In the genomic region with DNA sequence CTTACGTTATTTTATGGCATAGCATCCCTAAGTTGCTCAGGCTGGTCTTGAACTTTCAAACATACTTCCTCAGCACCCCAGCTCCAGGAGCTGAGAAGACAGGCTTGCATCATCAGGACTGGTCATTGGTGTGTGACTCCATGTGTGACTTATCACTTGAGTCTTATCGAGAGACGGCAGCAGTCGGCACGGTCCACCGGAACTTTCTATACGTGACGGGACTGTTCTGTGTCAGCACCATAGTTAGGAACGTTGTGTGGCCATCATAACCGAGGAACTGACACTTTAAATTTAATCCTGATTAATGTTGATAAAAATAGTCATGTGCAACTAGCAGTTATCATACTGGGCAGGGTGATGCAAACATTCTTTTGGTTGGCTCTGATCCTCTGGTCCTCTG, we compare ENCODE assay signal across 1 mouse cellular context.
TF ChIP-seq lines count a peak whose summit lies in the region.

No protein-coding gene starts in this region.

TF ChIP-seq in MEL, 35 proteins besides CTCF, POLR2A, EP300 and RAD21 (continued from another document):
- peak; percentile 27; the same call in 1 of the 2 replicates for TF ChIP-seq MYB (IDR thresholded peaks at IDR 0.05; ENCODE audit: low read depth, low read length)
- TF ChIP-seq GATA1 (IDR thresholded peaks at IDR 0.05; ENCODE audit: low read depth, low read length): peak; percentile 27
- no peak for TF ChIP-seq USF2 (IDR thresholded peaks at IDR 0.05; ENCODE audit: borderline replicate concordance in 1 of 2, insufficient read depth in 1 of 2, low read depth in 1 of 2, low read length in 2 of 2)
- TF ChIP-seq ZKSCAN1 (IDR thresholded peaks at IDR 0.05; ENCODE audit: low read depth, low read length): no peak
- TF ChIP-seq SIN3A (IDR thresholded peaks at IDR 0.05; ENCODE audit: low read length): peak; percentile 69
- TF ChIP-seq RCOR1 (IDR thresholded peaks at IDR 0.05; ENCODE audit: low read depth, low read length): no peak
- no peak for TF ChIP-seq ELF1 (IDR thresholded peaks at IDR 0.05; ENCODE audit: low read depth, low read length)
- no peak for TF ChIP-seq POLR2AphosphoS5 (IDR thresholded peaks at IDR 0.05; ENCODE audit: borderline replicate concordance, low read depth, low read length)
- TF ChIP-seq KAT2A (conservative IDR thresholded peaks at IDR 0.05; ENCODE audit: low read depth, low read length): no peak
- TF ChIP-seq BHLHE40 (IDR thresholded peaks at IDR 0.05; ENCODE audit: borderline replicate concordance, low read depth, low read length): peak; percentile 86
- TF ChIP-seq NRF1 (IDR thresholded peaks at IDR 0.05; ENCODE audit: insufficient read depth, low read depth, low read length, poor library complexity, severe bottlenecking): no peak
- no peak for TF ChIP-seq MAZ (IDR thresholded peaks at IDR 0.05; ENCODE audit: low read depth, low read length)
- no peak for TF ChIP-seq CHD2 (IDR thresholded peaks at IDR 0.05; ENCODE audit: low read length)
- peak; percentile 72 for TF ChIP-seq TAL1 (IDR thresholded peaks at IDR 0.05; ENCODE audit: low read length)
- TF ChIP-seq USF1 (IDR thresholded peaks at IDR 0.05; ENCODE audit: low read depth, low read length): peak; percentile 36; the same call in 1 of the 2 replicates
- TF ChIP-seq MYC (IDR thresholded peaks at IDR 0.05; ENCODE audit: low read depth, low read length): no peak
- TF ChIP-seq TCF12 (IDR thresholded peaks at IDR 0.05; ENCODE audit: low read depth, low read length): peak; percentile 69
- TF ChIP-seq CHD1 (IDR thresholded peaks at IDR 0.05; ENCODE audit: low read depth, low read length): no peak
- TF ChIP-seq ETS1 (IDR thresholded peaks at IDR 0.05; ENCODE audit: low read depth, low read length): peak; percentile 90
- TF ChIP-seq JUND (IDR thresholded peaks at IDR 0.05; ENCODE audit: low read depth, low read length): no peak
- no peak for TF ChIP-seq MAFK (IDR thresholded peaks at IDR 0.05; ENCODE audit: borderline replicate concordance, low read depth, low read length)
- no peak for TF ChIP-seq POLR2AphosphoS2 (IDR thresholded peaks at IDR 0.05; ENCODE audit: low read length)
